Mouse (Mus musculus): ENCODE measurements around the gene Nrtn. TPM values are rescaled to one million over a fixed set of nuclear protein-coding genes. Genes with fewer than 3 reads are reported as not detected.

Gene Nrtn
- polyA plus RNA-seq, 1 experiment from 2014 or later, result 19.9 TPM

- H3K27ac ChIP-seq (replicated peaks; ENCODE audit: low read depth, low read length), result no peak overlapping the region
- DNase-seq (ENCODE audit: low spot score) (no peak), ATAC-seq (ENCODE audit: insufficient number of reproducible peaks, low FRiP score, low TSS enrichment, low read depth) (no peak)
- H3K9ac ChIP-seq (ENCODE audit: low read length), result no peak overlapping the region
- H3K4me3 ChIP-seq (ENCODE audit: low read depth, low read length), result no peak overlapping the region
- no peaks in the 10 kb centered on the region for H3K9me3 ChIP-seq (ENCODE audit: control insufficient read depth, low read length)
- peaks cover 2% of the 10 kb centered on the region for H3K36me3 ChIP-seq (ENCODE audit: control insufficient read depth, insufficient read depth, low read length)
- 88% methylated on average over 11 of the region's 11 CpGs for WGBS
- H3K27me3 ChIP-seq (ENCODE audit: control insufficient read depth, insufficient read depth, low read length), result no peaks in the 10 kb centered on the region
- peaks cover 15% of the 10 kb centered on the region for H3K4me1 ChIP-seq (ENCODE audit: control insufficient read depth, insufficient read depth, low read length)
- no peak overlapping the region for H3K4me2 ChIP-seq (ENCODE audit: low read depth, severe bottlenecking)
Measured at GRCm38 (mm10) chr17:56723419-56724161, 33.7 kb downstream of the Nrtn start.

- H3K4me3 ChIP-seq (ENCODE audit: low read depth, low read length), result no peak overlapping the region
- H3K4me2 ChIP-seq (ENCODE audit: low read depth, severe bottlenecking), result no peak overlapping the region
- H3K27me3 ChIP-seq (ENCODE audit: control insufficient read depth, insufficient read depth, low read length), result no peaks in the 10 kb centered on the region
- no peak overlapping the region for H3K9ac ChIP-seq (ENCODE audit: low read length)
- peaks cover 2% of the 10 kb centered on the region for H3K36me3 ChIP-seq (ENCODE audit: control insufficient read depth, insufficient read depth, low read length)
- 26% methylated on average over 5 of the region's 5 CpGs for WGBS
- peaks cover 9% of the 10 kb centered on the region for H3K4me1 ChIP-seq (ENCODE audit: control insufficient read depth, insufficient read depth, low read length)
- no peak overlapping the region for H3K27ac ChIP-seq (replicated peaks; ENCODE audit: low read depth, low read length)
- ATAC-seq (ENCODE audit: insufficient number of reproducible peaks, low FRiP score, low TSS enrichment, low read depth), result no peak
- H3K9me3 ChIP-seq (ENCODE audit: control insufficient read depth, low read length), result no peaks in the 10 kb centered on the region
- DNase-seq (ENCODE audit: low spot score), result no peak
Measured at GRCm38 (mm10) chr17:56722441-56722840, 34.9 kb downstream of the Nrtn start.

- Histone ChIP-seq H3K9ac (ENCODE audit: low read length) (peak within 1 kb of the TSS; percentile 84), H3K4me3 (ENCODE audit: low read depth, low read length) (peak within 1 kb of the TSS; percentile 81), H3K36me3 (ENCODE audit: control insufficient read depth, insufficient read depth, low read length) (peaks cover 6% of the 10 kb centered on the region), H3K9me3 (ENCODE audit: control insufficient read depth, low read length) (no peaks in the 10 kb centered on the region), H3K4me2 (ENCODE audit: low read depth, severe bottlenecking) (peak within 1 kb of the TSS; percentile 87), H3K27me3 (ENCODE audit: control insufficient read depth, insufficient read depth, low read length) (no peaks in the 10 kb centered on the region), H3K27ac (replicated peaks; ENCODE audit: low read depth, low read length) (no peak within 1 kb of the TSS), H3K4me1 (ENCODE audit: control insufficient read depth, insufficient read depth, low read length) (peaks cover 3% of the 10 kb centered on the region; the same call in 1 of the 2 replicates)
- under 1% methylated on average over 59 of the region's 59 CpGs for WGBS
- DNase-seq (ENCODE audit: low spot score) (peak; percentile 99), ATAC-seq (ENCODE audit: insufficient number of reproducible peaks, low FRiP score, low TSS enrichment, low read depth) (peak; percentile 61)
Measured at GRCm38 (mm10) chr17:56717363-56718058, 39.8 kb downstream of the Nrtn start, which contains the start of the genes Ndufa11 and Vmac. Gene Ndufa11 (plus strand): TSS chr17:56717767. Gene Vmac (minus strand): TSS chr17:56718022.

GRCm38 (mm10) chr17:56716655-56717362 is 40.5 kb downstream of the Nrtn start:
- Histone ChIP-seq H3K9me3 (ENCODE audit: control insufficient read depth, low read length) (no peaks in the 10 kb centered on the region), H3K4me1 (ENCODE audit: control insufficient read depth, insufficient read depth, low read length) (peaks cover 3% of the 10 kb centered on the region; the same call in 1 of the 2 replicates), H3K36me3 (ENCODE audit: control insufficient read depth, insufficient read depth, low read length) (peaks cover 12% of the 10 kb centered on the region), H3K4me3 (ENCODE audit: low read depth, low read length) (peak overlapping the region; percentile 81), H3K9ac (ENCODE audit: low read length) (peak overlapping the region; percentile 35), H3K27ac (replicated peaks; ENCODE audit: low read depth, low read length) (no peak overlapping the region), H3K27me3 (ENCODE audit: control insufficient read depth, insufficient read depth, low read length) (no peaks in the 10 kb centered on the region), H3K4me2 (ENCODE audit: low read depth, severe bottlenecking) (peak overlapping the region; percentile 87)
- ATAC-seq (ENCODE audit: insufficient number of reproducible peaks, low FRiP score, low TSS enrichment, low read depth) (peak; percentile 90), DNase-seq (ENCODE audit: low spot score) (peak; percentile 98)
- under 1% methylated on average over 50 of the region's 55 CpGs for WGBS

- peak; percentile 25 for DNase-seq (ENCODE audit: low spot score)
- H3K9me3 ChIP-seq (ENCODE audit: control insufficient read depth, low read length), result no peaks in the 10 kb centered on the region
- 27% methylated on average over 22 of the region's 22 CpGs for WGBS
- H3K4me3 ChIP-seq (ENCODE audit: low read depth, low read length), result peak overlapping the region; percentile 81
- no peaks in the 10 kb centered on the region for H3K27me3 ChIP-seq (ENCODE audit: control insufficient read depth, insufficient read depth, low read length)
- peaks cover 3% of the 10 kb centered on the region; the same call in 1 of the 2 replicates for H3K4me1 ChIP-seq (ENCODE audit: control insufficient read depth, insufficient read depth, low read length)
- H3K36me3 ChIP-seq (ENCODE audit: control insufficient read depth, insufficient read depth, low read length), result peaks cover 15% of the 10 kb centered on the region
- no peak overlapping the region for H3K27ac ChIP-seq (replicated peaks; ENCODE audit: low read depth, low read length)
- peak overlapping the region; percentile 35 for H3K9ac ChIP-seq (ENCODE audit: low read length)
- ATAC-seq (ENCODE audit: insufficient number of reproducible peaks, low FRiP score, low TSS enrichment, low read depth), result peak; percentile 0; the same call in 1 of the 2 replicates
- H3K4me2 ChIP-seq (ENCODE audit: low read depth, severe bottlenecking), result peak overlapping the region; percentile 87
Measured at GRCm38 (mm10) chr17:56715914-56716654, 41.2 kb downstream of the Nrtn start.

- Histone ChIP-seq H3K9ac (ENCODE audit: low read length) (no peak overlapping the region), H3K4me2 (ENCODE audit: low read depth, severe bottlenecking) (0 out of 2 replicates have a peak overlapping the region, but pooled peaks have one; percentile 87), H3K27ac (replicated peaks; ENCODE audit: low read depth, low read length) (no peak overlapping the region), H3K4me1 (ENCODE audit: control insufficient read depth, insufficient read depth, low read length) (peaks cover 3% of the 10 kb centered on the region; the same call in 1 of the 2 replicates), H3K9me3 (ENCODE audit: control insufficient read depth, low read length) (no peaks in the 10 kb centered on the region), H3K36me3 (ENCODE audit: control insufficient read depth, insufficient read depth, low read length) (peaks cover 21% of the 10 kb centered on the region), H3K4me3 (ENCODE audit: low read depth, low read length) (no peak overlapping the region), H3K27me3 (ENCODE audit: control insufficient read depth, insufficient read depth, low read length) (no peaks in the 10 kb centered on the region)
- ATAC-seq (ENCODE audit: insufficient number of reproducible peaks, low FRiP score, low TSS enrichment, low read depth), result no peak
- no peak for DNase-seq (ENCODE audit: low spot score)
- WGBS, result 63% methylated on average over 11 of the region's 11 CpGs
Measured at GRCm38 (mm10) chr17:56715360-56715759, 42.0 kb downstream of the Nrtn start.

GRCm38 (mm10) chr17:56709708-56710107 is 47.6 kb downstream of the Nrtn start:
- H3K4me1 ChIP-seq (ENCODE audit: control insufficient read depth, insufficient read depth, low read length), result no peaks in the 10 kb centered on the region
- no peak overlapping the region for H3K4me3 ChIP-seq (ENCODE audit: low read depth, low read length)
- ATAC-seq (ENCODE audit: insufficient number of reproducible peaks, low FRiP score, low TSS enrichment, low read depth), result no peak
- no peak overlapping the region for H3K9ac ChIP-seq (ENCODE audit: low read length)
- H3K4me2 ChIP-seq (ENCODE audit: low read depth, severe bottlenecking), result no peak overlapping the region
- WGBS, result 83% methylated on average over 3 of the region's 3 CpGs
- H3K27me3 ChIP-seq (ENCODE audit: control insufficient read depth, insufficient read depth, low read length), result no peaks in the 10 kb centered on the region
- H3K9me3 ChIP-seq (ENCODE audit: control insufficient read depth, low read length), result no peaks in the 10 kb centered on the region
- H3K36me3 ChIP-seq (ENCODE audit: control insufficient read depth, insufficient read depth, low read length), result peaks cover 64% of the 10 kb centered on the region
- DNase-seq (ENCODE audit: low spot score), result no peak
- no peak overlapping the region for H3K27ac ChIP-seq (replicated peaks; ENCODE audit: low read depth, low read length)
